Mouse (Mus musculus) neural tube, embryonic 15.5 days (tissue): ENCODE data around the gene Cyren. TPM values are rescaled to one million over a fixed set of nuclear protein-coding genes. Genes with fewer than 3 reads are reported as not detected.
A peak's percentile ranks its signal among the peaks of the same experiment; 100 is the strongest.

ENCODE experiments used
- ATAC-seq: fragments of 200-750 bp; cut with Nextera tagmentation; 2 replicates; pipeline ENCODE4 v1.8.0; 2017; ENCODE audit warnings: mild to moderate bottlenecking, moderate TSS enrichment, moderate library complexity; ENCODE audit not compliant: low FRiP score
- H3K27ac ChIP-seq: fragments of 300-500 bp; sonication (generic); replicated peaks from 2 replicates; pipeline ENCODE4 v1.5.1; 2015; ENCODE audit warnings: mild to moderate bottlenecking, inconsistent platforms
- H3K27me3 ChIP-seq: fragments of 300-500 bp; sonication (generic); replicated peaks from 2 replicates; pipeline ENCODE4 v1.6.1; 2015; ENCODE audit warnings: inconsistent platforms
- H3K36me3 ChIP-seq: fragments of 300-500 bp; sonication (generic); 2 replicates; pipeline ENCODE4 v1.6.1; 2015; ENCODE audit warnings: inconsistent platforms
- H3K4me1 ChIP-seq: fragments of 300-500 bp; sonication (generic); 2 replicates; pipeline ENCODE4 v1.6.1; 2015; ENCODE audit warnings: inconsistent platforms
- H3K4me2 ChIP-seq: fragments of 300-500 bp; sonication (generic); 2 replicates; pipeline ENCODE4 v1.6.1; 2015; ENCODE audit warnings: inconsistent platforms, mild to moderate bottlenecking, moderate library complexity
- H3K4me3 ChIP-seq: fragments of 300-500 bp; sonication (generic); replicated peaks from 2 replicates; pipeline ENCODE4 v1.5.1; 2015; ENCODE audit warnings: mild to moderate bottlenecking, inconsistent platforms
- H3K9ac ChIP-seq: fragments of 300-500 bp; sonication (generic); replicated peaks from 2 replicates; pipeline ENCODE4 v1.6.1; 2015; ENCODE audit warnings: mild to moderate bottlenecking, inconsistent platforms
- H3K9me3 ChIP-seq: fragments of 300-500 bp; sonication (generic); replicated peaks from 2 replicates; pipeline ENCODE4 v1.6.1; 2016; ENCODE audit warnings: inconsistent platforms
- WGBS: fragments of 180-500 bp; shearing (Covaris S2); methylation state at CpG from one replicate; pipeline ENCODE4 v1.1.7; 2015; ENCODE audit warnings: mixed read lengths; 5-methylcytosine and 5-hydroxymethylcytosine counted together
- polyA plus RNA-seq: library from polyadenylated mRNA; unstranded; fragments of >200 nt; fragmentation: Nextera tagmentation; extraction: Ambion mirVana; gene quantifications from 2 replicates; pipeline ENCODE4 v1.2.1, GENCODE M21; 2015

The Cyren gene
- polyA plus RNA-seq, result 8.8 and 10.6 TPM in 2 replicates

- Histone ChIP-seq H3K9me3 (no peaks in the 10 kb centered on the region), H3K4me1 (peaks cover 22% of the 10 kb centered on the region), H3K36me3 (peaks cover 16% of the 10 kb centered on the region; the same call in 1 of the 2 replicates), H3K27ac (peak within 1 kb of the TSS; percentile 93), H3K4me2 (peak within 1 kb of the TSS; percentile 68), H3K9ac (peak within 1 kb of the TSS; percentile 81), H3K27me3 (no peaks in the 10 kb centered on the region), H3K4me3 (peak within 1 kb of the TSS; percentile 72)
- under 1% methylated on average over 56 of the region's 56 CpGs for WGBS
- peak; percentile 95 for ATAC-seq
Observed at GRCm38 (mm10) chr6:34877509-34878321, at the start of gene Cyren. Gene Cyren (minus strand): TSS chr6:34878060.

DNA sequence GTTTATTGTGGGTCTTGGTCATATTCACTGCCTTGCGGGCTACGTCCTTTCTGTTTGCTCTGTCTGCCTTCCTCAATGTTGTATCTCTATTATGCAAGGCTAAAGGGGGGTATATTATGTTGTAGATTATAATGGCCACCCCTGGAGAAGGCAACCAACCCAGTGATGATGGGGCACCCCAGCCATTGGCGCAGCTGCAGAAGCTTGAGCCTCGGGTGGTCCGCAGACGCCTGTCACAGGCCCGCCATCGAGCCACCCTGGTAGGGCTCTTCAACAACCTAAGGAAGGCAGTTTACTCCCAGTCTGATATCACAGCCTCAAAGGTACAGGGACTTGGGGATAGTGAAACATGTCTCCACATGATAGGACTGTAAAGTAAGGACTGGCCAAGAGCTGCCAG is 49.7 kb upstream of the Cyren start:
- 93% methylated on average over 8 of the region's 8 CpGs for WGBS
- H3K4me2 ChIP-seq, result no peak overlapping the region
- H3K4me3 ChIP-seq, result no peak overlapping the region
- no peak overlapping the region for H3K27ac ChIP-seq
- H3K36me3 ChIP-seq, result no peaks in the 10 kb centered on the region
- H3K4me1 ChIP-seq, result no peaks in the 10 kb centered on the region
- ATAC-seq, result no peak
- H3K9ac ChIP-seq, result no peak overlapping the region
- H3K27me3 ChIP-seq, result no peaks in the 10 kb centered on the region
- H3K9me3 ChIP-seq, result no peaks in the 10 kb centered on the region

- no peaks in the 10 kb centered on the region for H3K27me3 ChIP-seq
- H3K9me3 ChIP-seq, result no peaks in the 10 kb centered on the region
- no peaks in the 10 kb centered on the region for H3K4me1 ChIP-seq
- H3K4me3 ChIP-seq, result no peak overlapping the region
- H3K27ac ChIP-seq, result no peak overlapping the region
- no peak overlapping the region for H3K4me2 ChIP-seq
- no peak overlapping the region for H3K9ac ChIP-seq
- WGBS, result 46% methylated on average over 4 of the region's 4 CpGs
- no peak for ATAC-seq
- H3K36me3 ChIP-seq, result no peaks in the 10 kb centered on the region
Observed at GRCm38 (mm10) chr6:34927156-34927555, 49.3 kb upstream of the Cyren start.

DNA sequence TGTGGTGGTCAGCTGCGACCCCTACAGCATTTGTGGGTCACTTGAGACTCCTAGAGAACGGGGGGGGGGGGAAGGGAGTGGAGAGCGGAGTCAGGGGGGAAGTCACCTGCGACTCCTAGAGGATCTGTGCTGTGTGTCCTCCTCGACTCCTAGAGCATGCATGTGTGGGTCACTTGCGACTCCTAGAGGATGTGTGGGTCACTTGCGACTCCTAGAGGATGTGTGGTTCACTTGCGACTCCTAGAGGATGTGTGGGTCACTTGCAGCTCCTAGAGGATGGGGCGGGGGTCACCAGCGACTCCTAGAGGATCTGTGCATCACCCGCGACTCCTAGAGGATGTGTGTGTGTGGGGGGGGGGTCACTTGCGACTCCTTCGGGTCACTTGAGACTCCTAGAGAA is 44.1 kb upstream of the Cyren start:
- Histone ChIP-seq H3K27me3 (no peaks in the 10 kb centered on the region), H3K9ac (no peak overlapping the region), H3K27ac (no peak overlapping the region), H3K36me3 (no peaks in the 10 kb centered on the region), H3K9me3 (no peaks in the 10 kb centered on the region), H3K4me2 (no peak overlapping the region), H3K4me3 (no peak overlapping the region), H3K4me1 (no peaks in the 10 kb centered on the region)
- 67% methylated on average over 13 of the region's 14 CpGs for WGBS
- ATAC-seq, result no peak

DNA sequence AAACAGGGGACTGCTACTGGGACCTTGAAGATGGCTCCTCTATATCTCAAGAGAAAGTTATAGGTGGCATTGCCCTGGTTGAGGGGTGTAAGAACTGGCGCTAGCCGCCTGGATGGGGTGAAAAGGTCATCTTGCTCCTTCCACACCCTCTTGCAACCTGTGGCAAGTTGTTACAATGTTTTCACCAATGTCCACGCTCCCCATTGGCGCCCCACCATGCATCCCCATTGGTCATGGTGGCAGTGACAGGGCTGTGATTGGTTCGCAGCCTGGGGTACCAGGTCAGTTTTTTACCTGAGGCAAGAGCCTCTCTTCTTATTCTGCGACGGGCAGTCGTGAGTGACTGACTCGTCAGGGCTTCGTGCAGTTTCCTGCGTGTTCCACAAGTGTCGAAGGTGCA is 42.8 kb upstream of the Cyren start:
- Histone ChIP-seq H3K36me3 (no peaks in the 10 kb centered on the region), H3K27me3 (no peaks in the 10 kb centered on the region), H3K27ac (no peak overlapping the region), H3K4me3 (no peak overlapping the region), H3K4me1 (no peaks in the 10 kb centered on the region), H3K4me2 (no peak overlapping the region), H3K9me3 (no peaks in the 10 kb centered on the region), H3K9ac (no peak overlapping the region)
- WGBS, result 96% methylated on average over 12 of the region's 12 CpGs
- ATAC-seq, result no peak

DNA sequence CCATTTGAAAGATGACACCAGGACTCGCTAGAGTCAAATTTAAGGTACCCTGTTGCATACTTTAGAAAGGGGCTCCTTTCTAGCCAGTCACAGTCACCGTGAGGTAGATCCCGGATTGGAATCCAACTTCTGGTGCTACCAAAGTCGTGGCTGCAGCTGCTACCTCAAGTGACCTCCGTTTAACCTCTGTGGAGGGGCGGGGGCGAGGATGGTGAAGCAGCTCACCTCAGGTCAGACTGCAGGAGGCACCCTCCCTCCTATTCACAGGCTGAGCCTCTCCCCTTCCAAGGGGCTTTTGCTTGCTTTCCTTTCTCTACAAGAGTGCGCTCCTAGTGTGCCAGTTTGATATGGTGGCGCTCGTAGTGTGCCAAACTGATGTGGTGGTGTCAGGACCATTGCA is 42.1 kb upstream of the Cyren start, which contains the start of gene Stra8:
Gene Stra8 (plus strand): TSS at position 208 of the 400 bp plus-strand sequence.
- Histone ChIP-seq H3K4me3 (no peak within 1 kb of the TSS), H3K36me3 (no peaks in the 10 kb centered on the region), H3K27ac (no peak within 1 kb of the TSS), H3K4me1 (no peaks in the 10 kb centered on the region), H3K9ac (no peak within 1 kb of the TSS), H3K27me3 (no peaks in the 10 kb centered on the region), H3K4me2 (no peak within 1 kb of the TSS), H3K9me3 (no peaks in the 10 kb centered on the region)
- ATAC-seq, result no peak
- WGBS, result 53% methylated on average over 10 of the region's 10 CpGs

- 85% methylated on average over 7 of the region's 7 CpGs for WGBS
- H3K4me3 ChIP-seq, result no peak overlapping the region
- ATAC-seq, result no peak
Observed at GRCm38 (mm10) chr6:34919146-34919545, 41.3 kb upstream of the Cyren start.

GRCm38 (mm10) chr6:34914462-34914861 is 36.6 kb upstream of the Cyren start:
- no peak overlapping the region for H3K9ac ChIP-seq
- no peaks in the 10 kb centered on the region for H3K9me3 ChIP-seq
- no peak overlapping the region for H3K4me2 ChIP-seq
- H3K4me1 ChIP-seq, result peaks cover 7% of the 10 kb centered on the region
- no peak overlapping the region for H3K4me3 ChIP-seq
- no peak for ATAC-seq
- no peak overlapping the region for H3K27ac ChIP-seq
- WGBS, result 90% methylated on average over 3 of the region's 3 CpGs
- no peaks in the 10 kb centered on the region for H3K36me3 ChIP-seq
- H3K27me3 ChIP-seq, result no peaks in the 10 kb centered on the region

More at GRCm38 (mm10) chr6:34919146-34919545, 41.3 kb upstream of the Cyren start:
- Histone ChIP-seq H3K4me1 (no peaks in the 10 kb centered on the region), H3K36me3 (no peaks in the 10 kb centered on the region), H3K9ac (no peak overlapping the region), H3K9me3 (no peaks in the 10 kb centered on the region), H3K4me2 (no peak overlapping the region), H3K27me3 (no peaks in the 10 kb centered on the region), H3K27ac (no peak overlapping the region)

GRCm38 (mm10) chr6:34913341-34914040 is 35.6 kb upstream of the Cyren start:
- no peak overlapping the region for H3K4me3 ChIP-seq
- peaks cover 17% of the 10 kb centered on the region for H3K4me1 ChIP-seq
- WGBS, result 85% methylated on average over 13 of the region's 13 CpGs
- no peak overlapping the region for H3K27ac ChIP-seq
- H3K9me3 ChIP-seq, result no peaks in the 10 kb centered on the region
- no peak for ATAC-seq
- no peak overlapping the region for H3K4me2 ChIP-seq
- H3K27me3 ChIP-seq, result no peaks in the 10 kb centered on the region
- H3K9ac ChIP-seq, result no peak overlapping the region
- H3K36me3 ChIP-seq, result no peaks in the 10 kb centered on the region

DNA sequence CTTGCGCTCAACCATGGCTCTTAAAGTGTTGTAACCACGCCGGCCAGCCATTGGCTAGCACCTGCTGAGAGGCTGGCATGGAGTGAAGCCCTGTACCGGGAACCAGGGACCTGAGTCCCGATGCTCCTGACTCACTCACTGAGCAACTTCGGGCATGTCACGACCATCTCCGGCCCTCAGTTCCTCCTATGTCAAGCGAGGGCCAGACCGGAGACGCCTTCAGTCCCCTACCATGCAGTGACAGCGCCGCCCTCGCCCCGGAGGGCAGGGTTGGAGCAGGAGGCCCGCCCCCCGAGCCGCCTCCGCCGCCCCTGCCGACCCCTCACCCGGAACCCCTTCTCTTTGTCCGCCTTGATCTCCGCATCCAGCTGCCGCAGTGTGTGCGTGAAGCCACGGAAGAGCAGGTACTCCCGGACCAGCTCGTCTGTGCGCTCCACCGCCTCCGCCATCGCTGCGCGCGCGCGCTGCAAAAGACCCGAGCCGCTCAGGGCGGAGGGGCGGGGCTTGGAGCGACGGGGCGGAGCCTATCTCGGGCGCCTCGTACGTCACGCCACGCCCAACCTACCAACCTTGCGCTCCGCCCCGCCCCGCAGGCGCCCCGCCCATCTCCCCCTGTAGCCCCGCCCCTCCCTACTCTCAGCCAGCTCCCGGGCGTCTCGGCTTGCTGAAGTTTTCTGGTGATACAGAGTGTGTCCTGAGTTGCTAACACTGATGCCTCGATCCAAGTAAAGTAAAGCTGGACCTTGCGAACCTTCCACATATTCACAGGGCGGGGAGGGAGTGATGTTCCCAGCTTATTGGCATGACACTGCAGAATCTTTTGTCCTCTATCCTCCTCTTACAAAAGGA is 32.7 kb upstream of the Cyren start, which contains the start of gene Wdr91:
Gene Wdr91 (minus strand): TSS at position 506 of the 849 bp plus-strand sequence.
- Histone ChIP-seq H3K4me1 (peaks cover 27% of the 10 kb centered on the region), H3K9me3 (no peaks in the 10 kb centered on the region), H3K27ac (peak within 1 kb of the TSS; percentile 90), H3K4me2 (peak within 1 kb of the TSS; percentile 64), H3K27me3 (no peaks in the 10 kb centered on the region), H3K9ac (peak within 1 kb of the TSS; percentile 72), H3K36me3 (peaks cover 23% of the 10 kb centered on the region), H3K4me3 (peak within 1 kb of the TSS; percentile 76)
- WGBS, result under 1% methylated on average over 64 of the region's 64 CpGs
- peak; percentile 96 for ATAC-seq

DNA sequence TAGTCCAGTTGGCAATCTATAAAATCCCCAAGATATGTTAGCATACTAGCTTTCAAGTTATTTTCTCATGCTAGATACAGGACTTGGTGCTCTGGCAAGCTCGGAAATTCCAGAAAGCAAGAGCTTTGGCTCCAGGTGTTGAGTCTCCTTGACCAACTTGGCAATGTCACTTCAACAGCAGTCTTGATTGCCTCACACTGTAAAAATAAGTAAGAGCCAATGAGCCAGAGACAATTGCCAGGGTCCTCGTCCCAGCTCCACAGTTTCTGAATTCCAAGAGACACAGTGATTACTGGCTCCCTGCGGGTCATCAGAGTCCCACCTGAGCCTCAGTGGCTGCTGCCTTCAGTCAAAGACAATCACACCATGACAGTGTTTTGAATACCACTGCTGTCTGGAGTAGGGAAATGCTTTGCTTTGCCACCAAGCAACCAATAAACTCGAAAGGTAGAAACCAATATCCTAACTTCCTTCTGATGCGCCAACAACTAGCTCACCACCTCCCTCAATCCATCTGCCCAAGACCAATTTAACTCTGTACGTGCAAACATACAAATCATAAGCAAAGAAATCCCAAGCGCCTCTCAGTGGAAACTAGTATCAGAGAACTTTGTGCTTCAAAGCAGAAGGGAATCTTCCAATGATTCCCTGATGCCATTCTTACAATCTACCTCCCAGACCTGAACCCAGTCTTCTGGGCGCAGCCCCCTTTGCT is 31.9 kb upstream of the Cyren start:
- H3K27me3 ChIP-seq, result no peaks in the 10 kb centered on the region
- H3K9me3 ChIP-seq, result no peaks in the 10 kb centered on the region
- peaks cover 29% of the 10 kb centered on the region for H3K36me3 ChIP-seq
- H3K9ac ChIP-seq, result peak overlapping the region; percentile 72
- peak overlapping the region; percentile 90 for H3K27ac ChIP-seq
- H3K4me2 ChIP-seq, result peak overlapping the region; percentile 64
- peak overlapping the region; percentile 76 for H3K4me3 ChIP-seq
- 39% methylated on average over 8 of the region's 8 CpGs for WGBS
- ATAC-seq, result no peak
- peaks cover 27% of the 10 kb centered on the region for H3K4me1 ChIP-seq
